Mouse (Mus musculus): ENCODE measurements at regions not wholly inside any gene's neighbourhood (a gene's known extent, or its start where the extent isn't known, plus 50 kb on each side); places are given as distances from the start of the nearest gene placed in this dataset.

DNA sequence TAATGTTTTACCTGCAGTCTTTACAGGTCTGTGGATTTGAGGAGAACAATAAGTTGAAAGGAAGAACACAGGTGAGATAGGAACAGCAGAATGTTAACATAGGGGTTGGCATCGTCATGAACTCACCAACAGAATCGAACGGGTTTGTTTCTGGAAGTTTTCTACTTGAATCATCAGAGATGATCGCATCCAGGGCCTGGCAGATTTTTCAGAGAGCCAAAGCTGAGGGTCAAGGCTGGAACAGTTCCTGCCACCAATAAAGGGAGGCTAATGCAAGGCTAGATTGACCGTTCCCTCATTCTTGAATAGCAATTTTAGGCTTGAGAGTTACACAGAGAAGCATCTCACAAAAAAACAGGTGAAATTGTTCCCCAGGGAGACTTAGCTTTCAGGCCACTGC, 168.0 kb upstream of the Ubl3 start:
- TF ChIP-seq CTCF (IDR thresholded peaks at IDR 0.05; ENCODE audit: borderline replicate concordance, insufficient read depth, low read length) (no peak), POLR2A (IDR thresholded peaks at IDR 0.05; ENCODE audit: low read depth, low read length) (no peak)

Data from embryonic fibroblast, embryonic 13.5 days (primary cell).